Mouse (Mus musculus): Measurements from ENCODE around the gene Mlc1. TPM values are rescaled to one million over a fixed set of nuclear protein-coding genes. Genes with fewer than 3 reads are reported as not detected.

Mlc1 gene
- polyA plus RNA-seq (2015; fragmentation: Nextera tagmentation; extraction: Ambion mirVana): 0.09 TPM in 1 of 2 replicates, not detected in the other

DNA sequence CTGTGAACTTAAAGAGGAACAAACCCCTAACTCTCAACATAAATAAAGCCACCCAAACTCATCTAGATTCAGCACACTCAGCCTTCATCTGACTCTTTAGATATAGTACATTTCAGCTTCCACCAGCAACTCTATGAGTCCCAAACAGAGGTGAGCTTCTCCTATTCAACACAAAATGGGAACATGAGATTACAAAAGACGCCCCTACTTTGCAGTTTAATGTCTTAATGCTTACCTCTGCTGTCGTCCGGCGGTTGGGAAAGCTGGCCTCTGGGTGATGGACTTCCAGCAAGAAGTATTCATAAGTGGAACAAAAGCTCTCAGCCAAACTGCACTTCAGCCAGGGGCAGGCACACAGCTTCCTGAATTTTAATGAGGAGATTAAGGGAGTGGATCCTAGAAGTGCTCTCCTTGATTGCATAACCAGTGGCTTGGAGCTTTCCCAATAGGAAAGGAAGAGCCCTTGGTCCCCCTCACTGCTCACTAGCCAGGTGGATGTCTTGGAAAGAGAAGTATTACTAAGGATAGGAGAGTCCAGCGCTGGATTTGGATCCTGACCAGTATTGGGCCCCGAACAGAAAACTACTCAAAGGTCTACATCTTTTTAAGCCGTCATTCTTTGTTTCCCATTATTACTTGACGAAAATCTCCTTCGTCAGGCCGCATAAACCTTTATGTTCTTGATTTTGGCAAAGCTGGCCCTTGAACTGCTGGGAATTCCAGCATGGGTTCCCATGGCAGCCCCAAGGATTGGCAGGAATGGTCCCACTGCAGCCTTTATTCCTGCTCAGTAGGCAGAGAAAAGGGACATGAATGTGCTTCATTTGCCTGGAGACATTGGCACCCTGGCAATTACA lies at the start of gene Mlc1:
Mlc1 (minus strand) TSS at position 727 of the 857 bp plus-strand sequence.
- Histone ChIP-seq H3K4me3 (replicated peaks) (no peak within 1 kb of the TSS), H3K4me1 (no peaks in the 10 kb centered on the region), H3K36me3 (no peaks in the 10 kb centered on the region), H3K4me2 (no peak within 1 kb of the TSS), H3K27ac (no peak within 1 kb of the TSS), H3K9me3 (no peaks in the 10 kb centered on the region), H3K27me3 (replicated peaks) (no peaks in the 10 kb centered on the region), H3K9ac (no peak within 1 kb of the TSS)
- WGBS: 78% methylated on average over 10 of the region's 10 CpGs
- no peak for ATAC-seq (ENCODE audit: insufficient read depth, low FRiP score, low read depth)

DNA sequence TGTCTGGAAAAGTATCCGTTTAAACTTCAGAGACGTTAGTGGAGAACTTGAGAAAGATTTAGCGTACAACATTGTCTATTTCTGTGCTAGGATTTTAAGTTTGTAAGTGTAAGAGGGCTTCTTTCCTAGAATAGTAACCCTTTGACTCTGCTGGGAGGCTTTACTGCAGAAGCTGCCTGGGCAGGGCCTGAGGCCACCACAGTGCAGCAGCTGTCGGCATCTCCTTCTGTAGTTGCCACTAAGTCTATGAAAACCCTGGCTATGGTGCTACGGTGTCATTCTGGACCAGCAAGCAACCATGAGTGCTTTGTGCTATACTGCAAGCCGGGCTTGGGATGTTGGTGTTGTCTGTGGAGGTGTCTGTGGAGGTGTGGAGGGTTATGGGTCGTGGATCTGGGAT lies 41.7 kb upstream of the Mlc1 start:
- no peak overlapping the region for H3K4me2 ChIP-seq
- no peak overlapping the region for H3K4me3 ChIP-seq (replicated peaks)
- H3K27me3 ChIP-seq (replicated peaks): no peaks in the 10 kb centered on the region
- H3K27ac ChIP-seq: no peak overlapping the region
- 74% methylated on average over 7 of the region's 7 CpGs for WGBS
- H3K9me3 ChIP-seq: no peaks in the 10 kb centered on the region
- H3K9ac ChIP-seq: no peak overlapping the region
- ATAC-seq (ENCODE audit: insufficient read depth, low FRiP score, low read depth): no peak
- H3K36me3 ChIP-seq: no peaks in the 10 kb centered on the region
- H3K4me1 ChIP-seq: no peaks in the 10 kb centered on the region

- Histone ChIP-seq H3K27ac (no peak overlapping the region), H3K9me3 (no peaks in the 10 kb centered on the region), H3K9ac (no peak overlapping the region), H3K4me2 (no peak overlapping the region), H3K4me3 (replicated peaks) (no peak overlapping the region), H3K4me1 (no peaks in the 10 kb centered on the region), H3K36me3 (no peaks in the 10 kb centered on the region), H3K27me3 (replicated peaks) (no peaks in the 10 kb centered on the region)
- 63% methylated on average over 7 of the region's 7 CpGs for WGBS
- no peak for ATAC-seq (ENCODE audit: insufficient read depth, low FRiP score, low read depth)
Observed at GRCm38 (mm10) chr15:89020085-89020484, 41.3 kb upstream of the Mlc1 start.

DNA sequence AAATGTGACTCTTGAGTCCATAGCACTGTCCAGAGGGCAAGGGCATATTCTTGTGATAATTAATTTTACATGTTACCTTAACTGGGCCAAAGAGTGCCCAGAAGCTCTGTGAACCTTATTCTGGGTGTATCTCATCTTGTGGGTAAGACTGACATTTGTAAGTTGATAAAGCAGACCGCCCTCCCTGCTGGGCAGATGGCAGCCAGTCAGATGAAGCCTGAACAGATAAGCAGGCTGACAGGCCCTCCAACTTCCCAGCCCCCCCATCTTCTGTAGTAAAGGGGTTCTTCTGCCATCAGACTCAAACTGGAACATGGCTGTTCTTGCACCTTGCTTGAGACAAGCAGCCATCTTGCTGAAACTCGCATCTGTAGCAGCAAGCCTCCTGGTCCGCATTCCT lies 37.9 kb upstream of the Mlc1 start:
- Histone ChIP-seq H3K4me3 (replicated peaks) (no peak overlapping the region), H3K4me2 (no peak overlapping the region), H3K9me3 (no peaks in the 10 kb centered on the region), H3K36me3 (no peaks in the 10 kb centered on the region), H3K9ac (no peak overlapping the region), H3K27me3 (replicated peaks) (no peaks in the 10 kb centered on the region), H3K4me1 (no peaks in the 10 kb centered on the region), H3K27ac (no peak overlapping the region)
- WGBS: 80% methylated on average over 3 of the region's 3 CpGs
- no peak for ATAC-seq (ENCODE audit: insufficient read depth, low FRiP score, low read depth)

GRCm38 (mm10) chr15:89007781-89008180 lies 29.0 kb upstream of the Mlc1 start:
- Histone ChIP-seq H3K36me3 (no peaks in the 10 kb centered on the region), H3K4me2 (no peak overlapping the region), H3K27me3 (replicated peaks) (no peaks in the 10 kb centered on the region), H3K4me1 (no peaks in the 10 kb centered on the region), H3K9me3 (no peaks in the 10 kb centered on the region), H3K27ac (no peak overlapping the region), H3K9ac (no peak overlapping the region), H3K4me3 (replicated peaks) (no peak overlapping the region)
- WGBS: 73% methylated on average over 5 of the region's 5 CpGs
- no peak for ATAC-seq (ENCODE audit: insufficient read depth, low FRiP score, low read depth)

GRCm38 (mm10) chr15:89007002-89007401 lies 28.2 kb upstream of the Mlc1 start:
- no peak overlapping the region for H3K27ac ChIP-seq
- H3K9me3 ChIP-seq: no peaks in the 10 kb centered on the region
- WGBS: 85% methylated on average over 7 of the region's 7 CpGs
- H3K9ac ChIP-seq: no peak overlapping the region
- H3K4me2 ChIP-seq: no peak overlapping the region
- no peaks in the 10 kb centered on the region for H3K36me3 ChIP-seq
- no peak for ATAC-seq (ENCODE audit: insufficient read depth, low FRiP score, low read depth)
- H3K27me3 ChIP-seq (replicated peaks): no peaks in the 10 kb centered on the region
- H3K4me3 ChIP-seq (replicated peaks): no peak overlapping the region
- H3K4me1 ChIP-seq: no peaks in the 10 kb centered on the region

- WGBS: 72% methylated on average over 3 of the region's 3 CpGs
- Histone ChIP-seq H3K9me3 (no peaks in the 10 kb centered on the region), H3K4me3 (replicated peaks) (no peak overlapping the region), H3K4me1 (no peaks in the 10 kb centered on the region), H3K27ac (no peak overlapping the region), H3K9ac (no peak overlapping the region), H3K27me3 (replicated peaks) (no peaks in the 10 kb centered on the region), H3K4me2 (no peak overlapping the region), H3K36me3 (no peaks in the 10 kb centered on the region)
- ATAC-seq (ENCODE audit: insufficient read depth, low FRiP score, low read depth): no peak
Observed at GRCm38 (mm10) chr15:89001245-89001644, 22.4 kb upstream of the Mlc1 start.

- H3K9me3 ChIP-seq: no peaks in the 10 kb centered on the region
- no peaks in the 10 kb centered on the region for H3K36me3 ChIP-seq
- H3K4me2 ChIP-seq: no peak overlapping the region
- H3K4me1 ChIP-seq: no peaks in the 10 kb centered on the region
- H3K27me3 ChIP-seq (replicated peaks): no peaks in the 10 kb centered on the region
- no peak overlapping the region for H3K9ac ChIP-seq
- H3K27ac ChIP-seq: no peak overlapping the region
- no peak for ATAC-seq (ENCODE audit: insufficient read depth, low FRiP score, low read depth)
- no peak overlapping the region for H3K4me3 ChIP-seq (replicated peaks)
- WGBS: 47% methylated on average over 2 of the region's 2 CpGs
Observed at GRCm38 (mm10) chr15:89000367-89000766, 21.6 kb upstream of the Mlc1 start.

GRCm38 (mm10) chr15:88999124-88999523 lies 20.3 kb upstream of the Mlc1 start:
- Histone ChIP-seq H3K9me3 (no peaks in the 10 kb centered on the region), H3K27ac (no peak overlapping the region), H3K27me3 (replicated peaks) (no peaks in the 10 kb centered on the region), H3K4me2 (no peak overlapping the region), H3K4me1 (no peaks in the 10 kb centered on the region), H3K36me3 (no peaks in the 10 kb centered on the region), H3K9ac (no peak overlapping the region), H3K4me3 (replicated peaks) (no peak overlapping the region)
- no peak for ATAC-seq (ENCODE audit: insufficient read depth, low FRiP score, low read depth)
- WGBS: 71% methylated on average over 2 of the region's 2 CpGs

- no peak overlapping the region for H3K4me2 ChIP-seq
- no peaks in the 10 kb centered on the region for H3K4me1 ChIP-seq
- 71% methylated on average over 8 of the region's 8 CpGs for WGBS
- no peaks in the 10 kb centered on the region for H3K9me3 ChIP-seq
- no peak for ATAC-seq (ENCODE audit: insufficient read depth, low FRiP score, low read depth)
- no peaks in the 10 kb centered on the region for H3K27me3 ChIP-seq (replicated peaks)
- H3K36me3 ChIP-seq: no peaks in the 10 kb centered on the region
- H3K9ac ChIP-seq: no peak overlapping the region
- no peak overlapping the region for H3K4me3 ChIP-seq (replicated peaks)
- H3K27ac ChIP-seq: no peak overlapping the region
Observed at GRCm38 (mm10) chr15:88998636-88999035, 19.8 kb upstream of the Mlc1 start.

GRCm38 (mm10) chr15:88989236-88989635 lies 10.4 kb upstream of the Mlc1 start:
- H3K4me3 ChIP-seq (replicated peaks): no peak overlapping the region
- no peak overlapping the region for H3K27ac ChIP-seq
- no peaks in the 10 kb centered on the region for H3K4me1 ChIP-seq
- no peaks in the 10 kb centered on the region for H3K36me3 ChIP-seq
- no peaks in the 10 kb centered on the region for H3K9me3 ChIP-seq
- 36% methylated on average over 2 of the region's 2 CpGs for WGBS
- no peak overlapping the region for H3K9ac ChIP-seq
- no peak overlapping the region for H3K4me2 ChIP-seq
- no peak for ATAC-seq (ENCODE audit: insufficient read depth, low FRiP score, low read depth)
- H3K27me3 ChIP-seq (replicated peaks): no peaks in the 10 kb centered on the region

DNA sequence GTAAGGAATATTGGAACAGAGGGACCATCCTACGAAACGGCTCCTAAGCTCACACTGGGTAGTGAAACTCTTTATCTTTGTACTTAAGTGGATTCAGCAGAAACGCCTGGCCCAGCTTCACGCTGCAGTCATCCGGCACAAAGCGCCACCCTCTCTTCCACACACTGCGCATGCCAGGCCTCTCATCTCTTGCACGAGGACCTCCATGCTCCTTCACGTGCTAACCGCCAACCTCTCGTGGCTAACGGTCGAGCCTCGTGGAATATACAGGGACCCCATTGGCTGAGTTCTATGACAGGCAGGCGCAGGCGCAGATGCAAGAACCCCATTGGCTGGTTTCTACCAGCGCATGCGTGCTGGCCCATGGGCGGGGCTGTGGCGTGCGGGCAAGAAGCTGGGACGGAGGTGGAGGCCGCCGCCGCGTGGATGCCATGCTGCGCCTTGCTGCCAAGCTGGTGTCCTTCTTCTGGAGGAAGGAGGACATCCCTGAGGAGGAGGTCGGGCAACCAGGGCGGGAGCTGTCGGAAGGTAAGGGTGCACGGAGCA lies 3.8 kb upstream of the Mlc1 start, which contains the start of gene Mov10l1:
Mov10l1 (plus strand) TSS at position 376 of the 546 bp plus-strand sequence.
- Histone ChIP-seq H3K9ac (no peak within 1 kb of the TSS), H3K27ac (no peak within 1 kb of the TSS), H3K4me3 (replicated peaks) (no peak within 1 kb of the TSS), H3K9me3 (no peaks in the 10 kb centered on the region), H3K36me3 (no peaks in the 10 kb centered on the region), H3K27me3 (replicated peaks) (no peaks in the 10 kb centered on the region), H3K4me1 (no peaks in the 10 kb centered on the region), H3K4me2 (no peak within 1 kb of the TSS)
- ATAC-seq (ENCODE audit: insufficient read depth, low FRiP score, low read depth): no peak
- 93% methylated on average over 31 of the region's 31 CpGs for WGBS

Data from stomach, embryonic 15.5 days (tissue).